Mouse (Mus musculus): Measurements from ENCODE around the gene Gm5134. TPM values are rescaled to one million over a fixed set of nuclear protein-coding genes. Genes with fewer than 3 reads are reported as not detected.

Gene Gm5134
- polyA plus RNA-seq, 1 experiment from 2014 or later = not detected

DNA sequence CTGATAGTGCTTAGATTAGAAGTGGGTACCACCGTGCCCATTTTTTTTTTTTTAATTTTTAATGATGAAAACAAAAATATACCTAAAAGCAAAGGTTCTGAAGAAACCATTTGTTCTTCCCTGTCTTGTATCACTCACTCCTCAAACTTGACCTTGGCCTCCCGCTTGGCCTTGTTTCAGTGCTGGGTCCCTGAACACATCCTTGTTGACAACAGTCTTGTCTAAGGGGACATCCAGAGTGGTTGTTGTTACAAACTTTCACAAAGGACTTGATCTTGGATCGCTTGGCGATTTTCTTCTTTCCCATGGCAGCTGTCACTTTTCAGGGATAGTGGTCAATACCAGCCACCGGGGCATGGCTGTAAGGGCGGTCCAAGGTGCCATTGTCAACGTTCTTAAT is 9.1 kb upstream of the Gm5134 start:
- H3K9ac ChIP-seq = no peak overlapping the region
- peaks cover 4% of the 10 kb centered on the region; the same call in 1 of the 2 replicates for H3K4me1 ChIP-seq (replicated peaks; ENCODE audit: control insufficient read depth, insufficient read depth, low read length)
- DNase-seq (ENCODE audit: low spot score) (no peak), ATAC-seq (ENCODE audit: low FRiP score) (no peak)
- H3K4me3 ChIP-seq (replicated peaks; ENCODE audit: low read length) = no peak overlapping the region
- no peaks in the 10 kb centered on the region for H3K9me3 ChIP-seq (ENCODE audit: control insufficient read depth, low read length)
- H3K27ac ChIP-seq = no peak overlapping the region
- H3K27me3 ChIP-seq (ENCODE audit: control insufficient read depth, insufficient read depth, low read length) = no peaks in the 10 kb centered on the region; the same call in 1 of the 2 replicates
- 91% methylated on average over 7 of the region's 7 CpGs for WGBS
- no peak overlapping the region for H3K4me2 ChIP-seq (replicated peaks)
- no peaks in the 10 kb centered on the region for H3K36me3 ChIP-seq (replicated peaks; ENCODE audit: control insufficient read depth, insufficient read depth)

DNA sequence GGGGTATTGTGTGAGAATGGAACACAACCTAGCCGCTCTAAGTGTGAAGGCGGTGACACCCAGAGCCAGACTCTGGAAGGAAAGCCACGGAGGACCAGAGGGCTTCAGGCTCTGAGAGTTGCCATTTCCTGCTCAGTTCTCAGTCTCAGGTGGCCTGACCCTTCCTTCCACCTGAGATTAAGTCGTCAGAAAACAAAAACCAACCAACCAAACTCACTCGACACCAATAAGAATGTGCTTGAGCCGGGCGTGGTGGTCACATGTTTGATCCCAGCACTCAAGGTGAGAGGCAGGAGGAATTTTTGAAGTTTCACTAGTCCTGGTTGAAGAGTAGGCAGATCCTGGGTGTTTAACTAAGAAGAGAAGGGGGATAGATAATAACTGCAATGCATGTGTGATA is 8.4 kb upstream of the Gm5134 start:
- Histone ChIP-seq H3K36me3 (replicated peaks; ENCODE audit: control insufficient read depth, insufficient read depth) (no peaks in the 10 kb centered on the region), H3K4me1 (replicated peaks; ENCODE audit: control insufficient read depth, insufficient read depth, low read length) (peaks cover 5% of the 10 kb centered on the region), H3K27ac (no peak overlapping the region), H3K9ac (no peak overlapping the region), H3K9me3 (ENCODE audit: control insufficient read depth, low read length) (no peaks in the 10 kb centered on the region), H3K27me3 (ENCODE audit: control insufficient read depth, insufficient read depth, low read length) (peaks cover 7% of the 10 kb centered on the region; the same call in 1 of the 2 replicates), H3K4me2 (replicated peaks) (no peak overlapping the region), H3K4me3 (replicated peaks; ENCODE audit: low read length) (no peak overlapping the region)
- no peak for DNase-seq (ENCODE audit: low spot score)
- 90% methylated on average over 7 of the region's 7 CpGs for WGBS
- no peak for ATAC-seq (ENCODE audit: low FRiP score)

DNA sequence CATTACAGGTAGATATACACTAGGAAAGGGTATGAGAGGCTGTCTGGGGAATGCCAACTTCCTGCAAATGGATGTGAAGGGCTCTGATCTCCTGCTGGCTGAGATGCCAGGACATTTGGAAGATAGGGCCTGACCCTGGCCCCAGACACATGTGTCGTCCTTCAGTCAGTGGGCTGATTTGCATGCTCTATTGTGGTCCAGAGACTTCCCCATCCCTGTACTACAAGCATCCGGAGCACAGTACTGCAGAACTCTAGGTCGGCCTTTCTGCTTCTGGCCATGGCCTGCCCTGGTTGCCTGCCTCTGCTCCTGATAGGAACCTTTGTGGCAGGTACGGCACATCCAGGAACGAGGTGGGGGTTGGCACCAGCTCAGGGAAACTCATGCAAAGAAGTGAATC is 6.2 kb upstream of the Gm5134 start:
- Histone ChIP-seq H3K27me3 (ENCODE audit: control insufficient read depth, insufficient read depth, low read length) (peaks cover 14% of the 10 kb centered on the region; the same call in 1 of the 2 replicates), H3K4me3 (replicated peaks; ENCODE audit: low read length) (no peak overlapping the region), H3K27ac (no peak overlapping the region), H3K36me3 (replicated peaks; ENCODE audit: control insufficient read depth, insufficient read depth) (no peaks in the 10 kb centered on the region), H3K9ac (no peak overlapping the region), H3K9me3 (ENCODE audit: control insufficient read depth, low read length) (no peaks in the 10 kb centered on the region), H3K4me2 (replicated peaks) (no peak overlapping the region), H3K4me1 (replicated peaks; ENCODE audit: control insufficient read depth, insufficient read depth, low read length) (peaks cover 11% of the 10 kb centered on the region)
- 72% methylated on average over 5 of the region's 5 CpGs for WGBS
- no peak for ATAC-seq (ENCODE audit: low FRiP score)
- DNase-seq (ENCODE audit: low spot score) = no peak

DNA sequence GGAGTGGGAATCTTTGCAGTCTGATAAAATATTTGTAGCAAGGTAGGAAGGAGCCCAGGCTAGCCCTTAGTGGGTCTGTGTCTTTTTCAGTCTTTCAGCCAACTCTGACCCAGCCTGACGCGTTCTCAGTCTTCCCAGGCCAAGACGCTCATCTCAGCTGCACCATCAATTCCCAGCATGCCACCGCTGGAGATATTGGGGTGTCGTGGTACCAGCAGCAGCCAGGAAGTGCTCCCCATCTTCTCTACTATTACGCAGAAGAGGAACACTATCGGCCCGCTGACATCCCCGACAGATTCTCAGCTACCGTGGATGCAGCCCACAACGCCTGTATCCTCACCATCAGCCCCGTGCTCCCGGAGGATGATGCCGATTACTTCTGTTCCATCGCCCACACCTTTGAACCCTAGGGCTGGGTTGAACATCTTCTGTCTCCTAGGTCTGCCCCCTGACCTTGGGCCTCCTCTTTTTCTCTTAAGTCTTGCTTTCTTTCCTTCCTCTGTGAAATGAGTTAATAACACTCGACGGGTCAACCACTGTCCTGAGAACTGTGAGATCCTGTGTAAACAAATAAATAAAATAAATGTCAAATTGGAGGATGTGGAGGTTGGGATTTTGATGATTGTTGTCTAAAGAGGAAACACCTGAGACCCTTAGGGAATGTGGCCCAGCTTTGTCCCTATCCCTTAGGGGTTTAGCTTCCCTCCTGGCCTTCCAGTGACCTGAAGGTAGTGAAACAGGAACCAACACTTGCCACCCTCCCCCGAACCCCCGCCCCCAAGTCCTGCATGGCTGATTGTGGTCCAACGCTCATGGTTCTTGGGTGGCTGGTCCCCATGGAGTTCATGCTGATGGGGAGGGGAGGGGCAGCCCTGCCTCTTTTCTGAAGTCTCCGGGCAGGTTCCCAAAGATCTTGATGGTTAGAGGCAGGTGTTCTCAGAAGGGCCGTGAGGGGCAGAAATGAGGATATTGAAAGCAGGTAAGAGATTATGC is 5.0 kb upstream of the Gm5134 start:
- no peak overlapping the region for H3K27ac ChIP-seq
- H3K4me2 ChIP-seq (replicated peaks) = no peak overlapping the region
- H3K4me1 ChIP-seq (replicated peaks; ENCODE audit: control insufficient read depth, insufficient read depth, low read length) = peaks cover 11% of the 10 kb centered on the region
- no peak for DNase-seq (ENCODE audit: low spot score)
- peaks cover 19% of the 10 kb centered on the region; the same call in 1 of the 2 replicates for H3K27me3 ChIP-seq (ENCODE audit: control insufficient read depth, insufficient read depth, low read length)
- WGBS = 83% methylated on average over 22 of the region's 22 CpGs
- no peak for ATAC-seq (ENCODE audit: low FRiP score)
- no peaks in the 10 kb centered on the region for H3K9me3 ChIP-seq (ENCODE audit: control insufficient read depth, low read length)
- no peak overlapping the region for H3K9ac ChIP-seq
- no peak overlapping the region for H3K4me3 ChIP-seq (replicated peaks; ENCODE audit: low read length)
- no peaks in the 10 kb centered on the region for H3K36me3 ChIP-seq (replicated peaks; ENCODE audit: control insufficient read depth, insufficient read depth)

DNA sequence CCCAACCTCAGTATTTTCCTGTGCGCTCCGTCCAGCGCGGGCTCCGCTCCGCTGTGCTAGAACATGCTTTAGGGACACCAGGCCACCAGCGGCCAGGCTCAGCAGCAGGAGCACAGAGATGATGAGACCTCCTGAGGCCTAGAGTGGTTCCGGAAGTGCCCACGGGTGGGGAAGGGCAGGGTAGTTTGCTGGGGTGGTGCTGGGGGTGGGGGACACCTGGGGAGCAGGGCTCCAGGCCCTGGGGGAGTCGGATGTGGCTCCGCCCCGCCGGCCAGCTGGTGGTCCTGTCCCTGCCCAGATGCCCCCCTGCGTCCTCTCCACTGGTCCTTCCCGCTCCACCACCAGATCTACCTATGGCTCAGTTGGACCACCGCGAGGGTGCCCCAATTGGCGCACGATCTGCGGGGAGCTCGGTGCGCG is 3.5 kb upstream of the Gm5134 start:
- peak overlapping the region; percentile 37 for H3K4me3 ChIP-seq (replicated peaks; ENCODE audit: low read length)
- peaks cover 11% of the 10 kb centered on the region for H3K4me1 ChIP-seq (replicated peaks; ENCODE audit: control insufficient read depth, insufficient read depth, low read length)
- no peak overlapping the region for H3K27ac ChIP-seq
- no peak for DNase-seq (ENCODE audit: low spot score)
- peak overlapping the region; percentile 77 for H3K4me2 ChIP-seq (replicated peaks)
- no peaks in the 10 kb centered on the region for H3K36me3 ChIP-seq (replicated peaks; ENCODE audit: control insufficient read depth, insufficient read depth)
- WGBS = 1% methylated on average over 23 of the region's 23 CpGs
- H3K27me3 ChIP-seq (ENCODE audit: control insufficient read depth, insufficient read depth, low read length) = peaks cover 19% of the 10 kb centered on the region; the same call in 1 of the 2 replicates
- H3K9me3 ChIP-seq (ENCODE audit: control insufficient read depth, low read length) = no peaks in the 10 kb centered on the region
- peak; percentile 43; the same call in 1 of the 2 replicates for ATAC-seq (ENCODE audit: low FRiP score)
- peak overlapping the region; percentile 56 for H3K9ac ChIP-seq

DNA sequence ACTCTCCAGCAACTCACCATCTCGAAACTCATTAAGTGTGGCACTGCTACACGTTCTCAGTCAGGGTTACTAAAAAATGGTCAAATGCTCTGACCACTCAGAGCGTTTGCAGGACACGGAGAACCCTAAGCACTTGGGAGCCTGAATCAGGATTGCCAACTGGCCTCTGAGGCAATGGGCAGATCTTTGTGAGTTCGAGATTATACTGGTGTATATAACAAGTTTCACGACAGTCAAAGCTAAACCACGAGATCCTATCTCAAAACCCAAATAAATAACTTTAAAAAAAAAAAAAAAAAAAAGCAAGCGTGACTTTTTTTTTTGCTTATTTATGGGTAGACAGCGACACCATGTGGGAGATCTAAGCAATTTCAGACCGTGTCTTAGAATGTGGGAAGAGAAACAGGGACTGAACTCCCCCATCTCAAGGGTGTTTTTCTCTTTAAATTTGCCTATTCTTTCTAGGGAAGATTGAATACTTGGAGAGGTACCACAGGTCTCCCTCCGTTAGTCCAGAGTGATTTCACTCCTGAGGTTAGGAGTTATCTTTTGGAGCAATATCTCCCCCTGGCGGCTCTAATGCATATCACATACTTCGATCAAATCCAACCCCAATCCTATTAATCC is 2.8 kb upstream of the Gm5134 start:
- ATAC-seq (ENCODE audit: low FRiP score) = peak; percentile 32; the same call in 1 of the 2 replicates
- Histone ChIP-seq H3K27me3 (ENCODE audit: control insufficient read depth, insufficient read depth, low read length) (peaks cover 19% of the 10 kb centered on the region; the same call in 1 of the 2 replicates), H3K9ac (peak overlapping the region; percentile 56; the same call in 1 of the 2 replicates), H3K4me3 (replicated peaks; ENCODE audit: low read length) (peak overlapping the region; percentile 37), H3K36me3 (replicated peaks; ENCODE audit: control insufficient read depth, insufficient read depth) (no peaks in the 10 kb centered on the region), H3K9me3 (ENCODE audit: control insufficient read depth, low read length) (no peaks in the 10 kb centered on the region), H3K4me1 (replicated peaks; ENCODE audit: control insufficient read depth, insufficient read depth, low read length) (peaks cover 11% of the 10 kb centered on the region), H3K27ac (no peak overlapping the region), H3K4me2 (replicated peaks) (peak overlapping the region; percentile 77)
- peak; percentile 79 for DNase-seq (ENCODE audit: low spot score)
- 5% methylated on average over 13 of the region's 13 CpGs for WGBS

DNA sequence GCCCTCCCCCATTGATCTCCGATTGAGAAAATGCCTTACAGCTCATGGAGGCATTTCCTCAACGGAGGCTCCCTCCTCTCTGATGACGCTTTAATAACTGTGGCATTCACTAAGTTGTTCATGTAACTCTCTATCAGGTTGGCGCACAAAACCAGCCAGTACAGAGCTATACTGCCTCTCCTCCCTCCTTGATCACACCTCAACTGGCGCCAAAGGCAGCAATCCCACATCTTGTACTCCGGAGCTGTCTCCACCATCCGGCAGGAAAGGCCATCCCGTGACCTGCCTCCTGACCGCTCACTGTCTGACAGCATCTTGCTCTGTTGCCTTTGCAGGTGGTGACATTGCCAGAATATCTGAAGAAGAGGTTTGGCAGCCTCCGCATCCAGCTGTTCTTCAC is 19.5 kb downstream of the Gm5134 start:
- Histone ChIP-seq H3K4me1 (replicated peaks; ENCODE audit: control insufficient read depth, insufficient read depth, low read length) (no peaks in the 10 kb centered on the region), H3K9me3 (ENCODE audit: control insufficient read depth, low read length) (no peaks in the 10 kb centered on the region), H3K36me3 (replicated peaks; ENCODE audit: control insufficient read depth, insufficient read depth) (no peaks in the 10 kb centered on the region), H3K27ac (no peak overlapping the region), H3K27me3 (ENCODE audit: control insufficient read depth, insufficient read depth, low read length) (no peaks in the 10 kb centered on the region), H3K4me3 (replicated peaks; ENCODE audit: low read length) (no peak overlapping the region), H3K9ac (no peak overlapping the region), H3K4me2 (replicated peaks) (no peak overlapping the region)
- ATAC-seq (ENCODE audit: low FRiP score) = no peak
- DNase-seq (ENCODE audit: low spot score) = no peak
- WGBS = 92% methylated on average over 10 of the region's 10 CpGs

DNA sequence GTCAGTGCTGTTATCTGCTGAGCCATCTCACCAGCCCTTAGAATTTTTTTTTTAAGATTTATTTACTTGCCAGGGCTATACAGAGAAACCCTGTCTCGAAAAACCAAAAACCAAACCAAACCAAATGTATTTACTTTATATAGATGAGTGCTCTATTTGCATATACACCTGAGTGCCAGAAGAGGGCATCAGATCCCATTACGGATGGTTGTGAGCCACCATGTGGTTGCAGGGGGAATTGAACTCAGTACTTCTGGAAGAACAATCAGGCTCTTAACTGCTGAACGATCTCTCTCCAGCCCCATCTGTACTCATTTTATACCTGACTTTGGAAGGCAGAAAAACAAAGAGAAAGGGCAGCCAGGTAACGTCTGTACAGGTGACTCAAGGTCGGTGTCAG is 20.9 kb downstream of the Gm5134 start:
- ATAC-seq (ENCODE audit: low FRiP score) (no peak), DNase-seq (ENCODE audit: low spot score) (no peak)
- Histone ChIP-seq H3K27me3 (ENCODE audit: control insufficient read depth, insufficient read depth, low read length) (no peaks in the 10 kb centered on the region), H3K36me3 (replicated peaks; ENCODE audit: control insufficient read depth, insufficient read depth) (no peaks in the 10 kb centered on the region), H3K4me3 (replicated peaks; ENCODE audit: low read length) (no peak overlapping the region), H3K4me2 (replicated peaks) (no peak overlapping the region), H3K4me1 (replicated peaks; ENCODE audit: control insufficient read depth, insufficient read depth, low read length) (no peaks in the 10 kb centered on the region), H3K9ac (no peak overlapping the region), H3K9me3 (ENCODE audit: control insufficient read depth, low read length) (no peaks in the 10 kb centered on the region), H3K27ac (no peak overlapping the region)
- 79% methylated on average over 5 of the region's 5 CpGs for WGBS

DNA sequence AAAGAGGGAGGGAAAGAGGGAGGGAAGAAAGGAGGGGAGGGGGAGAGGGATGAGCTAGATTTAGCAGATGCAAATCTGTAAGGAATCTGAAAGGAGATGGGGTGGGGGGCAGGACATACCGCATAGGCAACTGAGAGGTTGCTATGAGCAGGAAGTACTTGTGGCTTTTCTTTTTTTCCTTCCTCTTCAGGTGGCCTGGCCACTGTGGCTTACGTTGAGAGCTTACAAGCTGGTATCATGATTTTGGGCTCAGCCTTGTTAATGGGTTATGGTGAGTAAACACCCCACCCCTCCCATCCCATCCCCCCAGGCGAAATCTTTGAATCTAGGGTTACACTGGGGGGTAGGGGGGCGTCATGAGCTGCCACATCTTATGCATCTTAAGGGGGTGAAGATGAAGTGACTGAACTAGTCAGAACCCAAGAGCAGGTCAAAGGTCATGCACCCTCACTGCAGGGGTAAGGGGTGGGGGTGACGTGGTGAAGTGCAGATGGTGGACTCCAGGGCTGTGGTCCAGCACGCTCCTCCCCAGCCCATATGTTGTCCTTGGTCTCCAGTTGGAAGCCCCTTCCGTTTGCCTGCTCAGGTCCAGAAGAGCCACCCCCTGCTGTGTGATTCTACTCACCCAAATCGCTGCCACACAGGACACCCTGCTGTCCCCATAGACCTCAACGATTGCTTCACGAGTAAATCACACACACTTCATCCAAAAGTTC is 24.0 kb downstream of the Gm5134 start:
- Histone ChIP-seq H3K9ac (no peak overlapping the region), H3K9me3 (ENCODE audit: control insufficient read depth, low read length) (no peaks in the 10 kb centered on the region), H3K36me3 (replicated peaks; ENCODE audit: control insufficient read depth, insufficient read depth) (no peaks in the 10 kb centered on the region), H3K4me2 (replicated peaks) (no peak overlapping the region), H3K27ac (no peak overlapping the region), H3K27me3 (ENCODE audit: control insufficient read depth, insufficient read depth, low read length) (no peaks in the 10 kb centered on the region), H3K4me3 (replicated peaks; ENCODE audit: low read length) (no peak overlapping the region), H3K4me1 (replicated peaks; ENCODE audit: control insufficient read depth, insufficient read depth, low read length) (no peaks in the 10 kb centered on the region)
- WGBS = 49% methylated on average over 10 of the region's 10 CpGs
- no peak for ATAC-seq (ENCODE audit: low FRiP score)
- DNase-seq (ENCODE audit: low spot score) = no peak
